Mouse (Mus musculus) ovary, adult 18-20 months (tissue): ENCODE data around the gene Cspg4.

Experiments
- DNase-seq: peaks from one replicate; pipeline ENCODE4 v3.0.0; 2022; ENCODE audit warnings: low spot score, mixed read lengths

The Cspg4 gene

GRCm38 (mm10) chr9:56864832-56865231 lies at the start of gene Cspg4:
Gene Cspg4, plus strand, starts transcription at chr9:56865033.
- peak; percentile 57 for DNase-seq

- DNase-seq, result no peak
Observed at GRCm38 (mm10) chr9:56824900-56825299, 39.9 kb upstream of the Cspg4 start.

- no peak for DNase-seq
Observed at GRCm38 (mm10) chr9:56825476-56826213, 39.2 kb upstream of the Cspg4 start.

GRCm38 (mm10) chr9:56828146-56828545 lies 36.7 kb upstream of the Cspg4 start:
- no peak for DNase-seq

GRCm38 (mm10) chr9:56828841-56829240 lies 36.0 kb upstream of the Cspg4 start:
- no peak for DNase-seq

GRCm38 (mm10) chr9:56830162-56830561 lies 34.7 kb upstream of the Cspg4 start:
- DNase-seq, result peak; percentile 46

GRCm38 (mm10) chr9:56831904-56832303 lies 32.9 kb upstream of the Cspg4 start:
- DNase-seq, result no peak

GRCm38 (mm10) chr9:56832900-56833299 lies 31.9 kb upstream of the Cspg4 start:
- DNase-seq, result no peak

GRCm38 (mm10) chr9:56835152-56835551 lies 29.7 kb upstream of the Cspg4 start:
- DNase-seq, result no peak

GRCm38 (mm10) chr9:56840721-56841120 lies 24.1 kb upstream of the Cspg4 start:
- DNase-seq, result no peak

GRCm38 (mm10) chr9:56841864-56842263 lies 23.0 kb upstream of the Cspg4 start:
- no peak for DNase-seq

- DNase-seq, result no peak
Observed at GRCm38 (mm10) chr9:56842303-56842719, 22.5 kb upstream of the Cspg4 start.

- peak; percentile 23 for DNase-seq
Observed at GRCm38 (mm10) chr9:56843679-56844188, 21.1 kb upstream of the Cspg4 start.

GRCm38 (mm10) chr9:56844644-56845043 lies 20.2 kb upstream of the Cspg4 start:
- no peak for DNase-seq

- DNase-seq, result no peak
Observed at GRCm38 (mm10) chr9:56847523-56847922, 17.3 kb upstream of the Cspg4 start.

- DNase-seq, result no peak
Observed at GRCm38 (mm10) chr9:56850128-56850904, 14.5 kb upstream of the Cspg4 start.

- DNase-seq, result no peak
Observed at GRCm38 (mm10) chr9:56850905-56851252, 14.0 kb upstream of the Cspg4 start.

- DNase-seq, result no peak
Observed at GRCm38 (mm10) chr9:56851778-56852177, 13.1 kb upstream of the Cspg4 start.

- DNase-seq, result no peak
Observed at GRCm38 (mm10) chr9:56857463-56857862, 7.4 kb upstream of the Cspg4 start.

- no peak for DNase-seq
Observed at GRCm38 (mm10) chr9:56860035-56860434, 4.8 kb upstream of the Cspg4 start.

- no peak for DNase-seq
Observed at GRCm38 (mm10) chr9:56860486-56861269, 4.2 kb upstream of the Cspg4 start.

- no peak for DNase-seq
Observed at GRCm38 (mm10) chr9:56862863-56863262, 2.0 kb upstream of the Cspg4 start.
